Comparison of ENCODE assay signal across 24 mouse cellular contexts in genomic region chr10:67461321-67461720, GRCm38 (mm10).
A peak's percentile ranks its signal among the peaks of the same experiment; 100 is the strongest.
DNase-seq lines count a peak whose midpoint lies in the region; ATAC-seq and TF ChIP-seq lines count a peak whose summit lies in the region.
"Had no signal": no experiment of that assay in that cellular context is flagged by ENCODE, and none has a peak within 500 bp of the region (broad histone marks: within the 10 kb centered on the region; RNA-seq: fewer than 3 reads in every experiment).

No protein-coding gene starts in this region.

- no peaks in the 10 kb centered on the region for H3K27me3 ChIP-seq in lung, embryonic 14.5 days (ENCODE audit: insufficient read depth, low read length)
- H3K27me3 ChIP-seq: embryonic facial prominence, embryonic 15.5 days; forebrain, embryonic 15.5 days; heart, embryonic 12.5 days; intestine, embryonic 15.5 days; Patski had no signal

- no peak overlapping the region for H3K4me3 ChIP-seq in lung, embryonic 14.5 days (ENCODE audit: low read depth, low read length)
- H3K4me3 ChIP-seq: embryonic facial prominence, embryonic 15.5 days; erythroblast, embryonic 14.5 days; forebrain, embryonic 10.5 days; forebrain, embryonic 15.5 days; heart, embryonic 12.5 days; hindbrain, embryonic 10.5 days; intestine, embryonic 15.5 days had no signal

- WGBS in lung, embryonic 14.5 days = 42% methylated on average over 1 of the region's 1 CpGs

- H3K9ac ChIP-seq in lung, embryonic 14.5 days = no peak overlapping the region
- H3K9ac ChIP-seq: embryonic facial prominence, embryonic 15.5 days; forebrain, embryonic 15.5 days; heart, embryonic 12.5 days; hindbrain, embryonic 14.5 days; intestine, embryonic 15.5 days had no signal

- DNase-seq in lung, embryonic 14.5 days = peak; percentile 22
- DNase-seq in lung, postnatal 36 days = no peak
- peak; percentile 12 for DNase-seq in adipocyte (ENCODE audit: low spot score)
- DNase-seq in adrenal gland, postnatal 25 days = peak; percentile 23
- no peak for DNase-seq in neural tube, embryonic 10.5 days (ENCODE audit: extremely low spot score, low spot score)
- DNase-seq in gastrocnemius, postnatal 36 days = no peak
- DNase-seq: B cell, adult 2 months; cerebellum, adult 2 months; cerebellum, postnatal 14 days; embryo, embryonic 11 days; gastrocnemius, postnatal 10 days; kidney, adult 18-20 months had no signal

- H3K36me3 ChIP-seq in lung, embryonic 14.5 days (ENCODE audit: insufficient read depth) = no peaks in the 10 kb centered on the region
- H3K36me3 ChIP-seq: embryonic facial prominence, embryonic 15.5 days; forebrain, embryonic 10.5 days; forebrain, embryonic 15.5 days; G1E; heart, embryonic 12.5 days; hindbrain, embryonic 10.5 days; intestine, embryonic 15.5 days had no signal

- TF ChIP-seq CTCF in lung, embryonic 14.5 days (IDR thresholded peaks at IDR 0.05; ENCODE audit: low read depth) = no peak

- no peak; the same call in 1 of the 2 replicates for ATAC-seq in lung, embryonic 14.5 days (ENCODE audit: insufficient read depth)
- ATAC-seq: activated CD4-positive, CD25-positive, alpha-beta regulatory T cell, adult 4 months; CD4-positive, CD25-positive, alpha-beta regulatory T cell, adult 4 months; forebrain, embryonic 15.5 days; intestine, embryonic 15.5 days; Patski had no signal

- no peaks in the 10 kb centered on the region for H3K9me3 ChIP-seq in lung, embryonic 14.5 days (ENCODE audit: low read depth, low read length)
- H3K9me3 ChIP-seq: embryonic facial prominence, embryonic 15.5 days; forebrain, embryonic 15.5 days; G1E; hindbrain, embryonic 10.5 days; intestine, embryonic 15.5 days had no signal

- no peaks in the 10 kb centered on the region for H3K4me1 ChIP-seq in lung, embryonic 14.5 days (ENCODE audit: insufficient read depth)
- H3K4me1 ChIP-seq: embryonic facial prominence, embryonic 15.5 days; intestine, embryonic 15.5 days had no signal

- intact Hi-C loops in gastrocnemius, postnatal 36 days (cut with DNase I) = no loop called here

- no peak overlapping the region for H3K4me2 ChIP-seq in lung, embryonic 14.5 days
- H3K4me2 ChIP-seq: embryonic facial prominence, embryonic 15.5 days; forebrain, embryonic 15.5 days; heart, embryonic 12.5 days; hindbrain, embryonic 14.5 days; intestine, embryonic 15.5 days had no signal

- H3K27ac ChIP-seq in lung, embryonic 14.5 days (ENCODE audit: low read depth) = no peak overlapping the region
- H3K27ac ChIP-seq: embryonic facial prominence, embryonic 15.5 days; forebrain, embryonic 10.5 days; forebrain, embryonic 15.5 days; hindbrain, embryonic 10.5 days; hindbrain, embryonic 14.5 days; intestine, embryonic 15.5 days had no signal

Comparison
In these comparisons a context has a peak if more than half of its experiments do, and no peak if none do; other contexts are left out.
1. DNase-seq: peak in lung, embryonic 14.5 days (single experiment), adipocyte (single experiment) and adrenal gland, postnatal 25 days (single experiment); none in lung, postnatal 36 days (single experiment), neural tube, embryonic 10.5 days (single experiment) and gastrocnemius, postnatal 36 days (0 of 2).